Mouse (Mus musculus) liver, embryonic 18 days (tissue): ENCODE results near the gene Pskh1. TPM values are rescaled to one million over a fixed set of nuclear protein-coding genes. Genes with fewer than 3 reads are reported as not detected.

Source experiments
- polyA plus RNA-seq: library from polyadenylated mRNA; depleted of rRNA; stranded (reverse); fragments of >200 nt; gene quantifications from 2 replicates; pipeline ENCODE4 v1.2.3, GENCODE M21; 2012; rRNA removed

Gene Pskh1
- polyA plus RNA-seq, result 12.6 and 14.4 TPM in 2 replicates

DNA sequence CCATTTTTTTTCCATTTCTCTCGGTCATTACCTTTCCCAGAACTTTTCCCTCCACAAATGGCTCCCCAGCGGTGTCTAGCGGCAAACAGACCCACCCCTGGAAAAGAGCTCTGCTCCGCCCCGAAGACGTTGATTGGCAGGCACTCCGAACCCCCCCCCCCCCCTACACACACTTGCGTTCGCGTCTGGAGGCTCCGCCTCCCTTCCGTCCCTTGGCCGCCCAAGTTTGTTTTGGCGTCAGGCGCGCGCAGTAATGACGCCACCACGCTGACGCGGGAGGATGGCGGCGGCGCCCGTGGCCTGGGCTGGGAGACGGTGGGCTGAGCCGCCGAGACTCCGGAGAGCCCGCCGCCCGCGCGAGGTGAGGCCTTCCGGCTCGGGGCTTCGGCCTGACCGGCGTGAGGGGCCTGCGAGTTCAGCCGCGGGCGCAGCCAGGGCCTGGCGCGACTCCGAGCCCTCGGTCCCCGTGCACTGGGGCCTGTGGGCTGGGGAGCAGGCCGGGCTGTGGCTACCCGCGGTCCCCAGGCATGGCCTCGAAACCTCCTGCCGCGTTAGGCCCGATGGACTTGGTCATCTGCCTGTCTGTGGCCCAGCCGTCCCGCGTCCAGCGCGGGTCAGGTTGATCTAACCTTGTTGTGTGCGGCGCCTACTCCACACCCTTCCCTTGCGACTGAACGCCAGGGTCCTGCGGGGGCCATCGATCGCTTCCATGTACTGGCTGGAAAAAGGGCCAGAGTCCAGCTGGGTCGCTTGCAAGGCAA lies at the start of gene Pskh1:
Gene Pskh1, plus strand, starts transcription at position 262 of the 761 bp plus-strand sequence.

DNA sequence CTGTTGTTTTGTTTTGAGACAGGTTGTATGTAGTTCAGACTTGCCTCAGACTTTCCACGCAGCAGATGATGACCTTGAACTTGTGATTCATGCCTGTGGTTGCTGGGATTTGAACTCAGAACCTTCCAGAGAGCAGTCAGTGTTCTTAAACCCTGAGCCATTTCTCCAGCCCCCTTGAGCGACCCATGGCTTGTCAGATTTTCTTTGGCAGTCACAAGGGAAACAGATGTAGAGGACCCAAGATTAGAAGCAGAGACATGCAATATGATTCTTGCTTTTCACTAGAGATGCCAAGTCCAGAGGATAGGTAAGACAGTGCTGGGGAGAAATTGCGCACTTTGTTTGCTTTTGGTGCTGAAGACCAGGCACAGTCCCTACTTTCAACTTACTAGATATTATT lies 47.1 kb upstream of the Pskh1 start, which contains the start of gene Cenpt:
Gene Cenpt, minus strand, starts transcription at position 101 of the 400 bp plus-strand sequence.

DNA sequence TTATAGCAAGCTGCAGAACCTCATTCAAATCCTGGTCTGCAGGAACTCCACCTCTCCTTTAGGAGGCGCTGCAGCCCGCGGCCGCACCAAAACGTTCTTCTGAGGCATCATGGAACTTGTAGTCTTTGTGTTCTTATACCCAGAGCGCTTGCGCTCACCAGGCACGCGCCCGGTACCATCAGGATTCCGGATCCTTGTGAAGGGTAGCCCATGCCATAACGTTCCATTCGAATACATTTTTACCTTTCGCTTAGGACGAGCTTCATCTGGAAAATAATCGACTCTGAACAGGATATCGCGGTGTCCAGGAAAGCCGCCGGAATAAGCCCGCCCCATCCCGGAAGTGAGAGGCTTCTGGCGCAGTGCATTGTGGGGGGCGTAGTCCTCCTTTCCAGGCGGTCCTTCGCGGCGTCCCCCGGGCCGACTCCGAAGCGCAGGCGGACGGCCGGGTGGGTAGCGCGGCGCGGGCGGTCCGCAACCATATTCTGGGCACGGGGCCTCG lies 45.5 kb upstream of the Pskh1 start, which contains the start of gene Thap11:
Gene Thap11, plus strand, starts transcription at position 418 of the 502 bp plus-strand sequence.

DNA sequence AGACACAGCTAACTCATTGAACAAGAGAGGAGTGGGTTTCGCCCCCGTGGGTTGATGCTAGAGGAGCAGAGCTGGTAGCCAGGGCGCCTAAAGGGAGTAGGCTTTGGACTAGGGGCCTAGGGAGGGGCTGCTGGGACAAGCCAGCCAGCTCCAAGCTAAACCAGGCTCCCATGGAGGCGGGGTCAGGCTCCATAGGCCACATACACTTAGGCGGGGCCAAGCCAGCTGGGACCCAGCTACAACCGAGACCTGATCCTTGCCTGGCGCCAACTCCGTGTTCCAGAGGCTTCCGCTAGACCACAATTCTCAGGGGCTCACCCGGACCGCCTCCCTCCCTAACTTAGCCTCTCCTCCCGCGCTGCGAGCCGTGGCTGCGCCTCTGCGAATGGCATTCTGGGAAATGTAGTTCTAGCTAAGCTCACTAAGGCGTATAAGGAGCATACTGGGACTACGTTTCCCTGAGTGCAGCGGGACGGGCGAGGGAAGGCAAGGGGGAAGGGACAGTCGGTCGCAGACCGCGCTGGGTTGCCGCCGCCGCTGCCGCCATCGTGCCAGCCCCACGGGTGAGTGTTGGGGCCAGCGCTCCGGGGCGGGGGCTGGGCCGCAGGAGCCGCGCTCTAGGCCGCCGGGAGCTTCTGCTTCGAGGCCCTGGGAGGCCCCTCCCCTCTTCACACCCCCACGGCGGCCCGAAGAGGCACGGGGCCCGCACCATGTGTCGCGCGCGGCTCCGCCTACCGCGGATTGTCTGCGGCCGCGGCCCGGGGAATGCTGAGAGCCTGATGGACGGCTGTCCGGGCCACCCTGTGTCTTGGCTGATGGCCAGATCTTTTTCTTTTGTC lies 39.9 kb upstream of the Pskh1 start, which contains the start of gene Nutf2:
Gene Nutf2, plus strand, starts transcription at position 438 of the 839 bp plus-strand sequence.

DNA sequence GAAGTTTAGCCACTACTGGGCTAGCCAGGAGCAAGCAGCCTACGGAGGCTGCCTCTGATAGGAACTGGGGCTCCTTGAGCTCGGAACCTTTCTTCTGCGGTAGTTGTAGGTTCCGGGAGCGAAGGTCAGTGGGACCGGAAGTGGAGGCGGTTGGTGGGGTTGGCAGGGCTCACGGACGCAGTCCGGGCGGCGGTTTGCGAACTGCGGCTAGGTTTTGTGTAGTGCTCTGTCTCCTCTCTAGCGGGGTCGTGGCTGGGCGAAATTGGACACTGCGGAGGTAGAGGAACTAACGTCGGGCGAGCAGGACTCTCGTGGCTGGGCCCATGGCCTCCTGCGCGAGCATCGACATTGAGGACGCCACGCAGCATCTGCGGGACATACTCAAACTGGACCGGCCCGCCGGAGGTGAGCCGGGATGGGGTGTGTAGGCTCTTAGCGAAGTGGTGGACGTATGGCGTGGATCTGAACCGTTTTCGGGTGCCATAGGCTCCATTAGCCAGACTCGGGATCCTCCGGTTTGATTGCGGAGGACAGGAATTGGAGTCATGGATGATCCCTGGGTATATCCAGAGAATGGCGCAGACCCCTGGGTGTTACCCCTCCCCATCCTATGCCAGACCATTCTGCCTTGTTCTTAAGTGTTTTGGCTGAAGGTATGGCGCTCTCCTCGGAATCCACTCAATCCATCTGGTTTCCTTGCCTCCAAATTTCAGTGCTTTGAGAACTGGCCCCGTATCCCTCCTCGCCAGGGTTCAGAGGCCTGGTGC lies 19.3 kb upstream of the Pskh1 start, which contains the start of gene Edc4:
Gene Edc4, plus strand, starts transcription at position 128 of the 767 bp plus-strand sequence.

DNA sequence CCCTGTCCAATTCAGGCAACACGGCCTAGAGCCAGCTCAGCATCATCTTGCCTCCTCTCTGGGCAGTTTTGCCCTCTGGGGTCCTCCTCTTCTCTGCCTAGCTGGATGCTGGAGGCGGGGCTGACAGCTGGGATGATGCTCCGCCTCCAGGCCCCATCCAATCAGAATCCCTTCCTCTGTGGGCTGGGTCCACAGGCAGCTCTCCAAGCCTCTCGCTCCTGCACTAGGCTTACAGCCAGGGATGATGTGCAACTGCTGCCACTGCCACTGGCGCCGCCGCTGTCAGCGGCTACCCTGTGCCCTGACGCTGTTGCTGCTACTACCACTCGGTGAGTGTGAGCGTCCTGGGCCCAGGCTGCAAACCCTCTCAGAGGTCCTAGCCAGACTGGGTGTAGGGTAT lies 6.9 kb upstream of the Pskh1 start, which contains the start of gene Nrn1l:
Gene Nrn1l, plus strand, starts transcription at position 229 of the 400 bp plus-strand sequence.

GRCm38 (mm10) chr8:105933762-105934161 lies 33.5 kb downstream of the Pskh1 start, which contains the start of gene Ctrl:
Gene Ctrl, minus strand, starts transcription at chr8:105933862.

GRCm38 (mm10) chr8:105938306-105938669 lies 38.0 kb downstream of the Pskh1 start, which contains the start of gene Psmb10:
Gene Psmb10, minus strand, starts transcription at chr8:105938444.

DNA sequence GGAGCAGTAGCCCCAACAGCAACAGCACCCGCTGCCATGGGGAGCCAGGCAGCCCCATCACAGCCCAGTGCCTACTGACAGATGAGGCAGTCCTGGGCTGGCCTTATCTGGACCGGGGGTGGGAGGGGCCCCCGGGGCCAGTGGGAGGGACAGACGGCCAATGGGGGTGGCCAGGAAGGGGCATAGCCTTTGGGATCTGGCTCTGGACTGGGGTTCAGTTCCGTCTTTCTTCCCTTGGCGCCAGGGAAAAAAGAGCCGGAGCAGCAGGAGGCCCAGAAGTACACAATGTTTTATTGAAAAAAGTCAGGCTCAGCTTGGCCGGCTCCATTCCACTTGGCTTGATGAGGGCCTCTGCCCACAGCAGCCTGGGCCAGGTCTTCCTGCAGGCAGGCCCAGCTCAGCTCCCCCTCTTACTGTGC lies 43.1 kb downstream of the Pskh1 start, which contains the start of gene Lcat:
Gene Lcat, minus strand, starts transcription at position 62 of the 419 bp plus-strand sequence.

GRCm38 (mm10) chr8:105965905-105966341 lies 65.7 kb downstream of the Pskh1 start, which contains the start of gene Slc12a4:
Gene Slc12a4, minus strand, starts transcription at chr8:105966097.

GRCm38 (mm10) chr8:105979325-105979724 lies 79.1 kb downstream of the Pskh1 start, which contains the start of gene Dpep3:
Gene Dpep3, minus strand, starts transcription at chr8:105979429.

Other genes with a start within 250 kb of the Pskh1 start
- gene Carmil2, start 214.2 kb upstream of the Pskh1 start, polyA plus RNA-seq, result 1.8 TPM in 2 replicates
- gene Acd, start 199.3 kb upstream of the Pskh1 start, polyA plus RNA-seq, result 8.9 and 10.0 TPM in 2 replicates
- gene Pard6a, start 199.3 kb upstream of the Pskh1 start, polyA plus RNA-seq, result 4.9 and 5.3 TPM in 2 replicates
- gene 4933405L10Rik, start 192.8 kb upstream of the Pskh1 start, polyA plus RNA-seq, result not detected in 2 replicates
- 4.3 and 5.1 TPM in 2 replicates for gene Enkd1, start 192.2 kb upstream of the Pskh1 start, polyA plus RNA-seq
- gene Gfod2, start 141.8 kb upstream of the Pskh1 start, polyA plus RNA-seq, result 1.3 and 1.4 TPM in 2 replicates
- 35.8 and 39.9 TPM in 2 replicates for gene Ranbp10, start 73.1 kb upstream of the Pskh1 start, polyA plus RNA-seq
- gene Tsnaxip1, start 72.7 kb upstream of the Pskh1 start, polyA plus RNA-seq, result 0.05 and 0.08 TPM in 2 replicates
- gene Cenpt, start 47.2 kb upstream of the Pskh1 start, polyA plus RNA-seq, result 13.7 and 15.3 TPM in 2 replicates
- 20.3 TPM in 2 replicates for gene Thap11, start 45.3 kb upstream of the Pskh1 start, polyA plus RNA-seq
- 59.4 and 65.4 TPM in 2 replicates for gene Nutf2, start 39.9 kb upstream of the Pskh1 start, polyA plus RNA-seq
- gene Edc4, start 19.6 kb upstream of the Pskh1 start, polyA plus RNA-seq, result 13.5 and 15.0 TPM in 2 replicates
- 0.24 and 0.31 TPM in 2 replicates for gene Nrn1l, start 6.9 kb upstream of the Pskh1 start, polyA plus RNA-seq
- 0.66 and 1.1 TPM in 2 replicates for gene Ctrl, start 33.4 kb downstream of the Pskh1 start, polyA plus RNA-seq
- 49.3 and 54.3 TPM in 2 replicates for gene Psmb10, start 38.0 kb downstream of the Pskh1 start, polyA plus RNA-seq
- 212 and 219 TPM in 2 replicates for gene Lcat, start 42.9 kb downstream of the Pskh1 start, polyA plus RNA-seq
- 9.7 and 12.2 TPM in 2 replicates for gene Slc12a4, start 65.7 kb downstream of the Pskh1 start, polyA plus RNA-seq
- gene Dpep3, start 79.0 kb downstream of the Pskh1 start, polyA plus RNA-seq, result not detected in 2 replicates
- gene Dus2, start 90.9 kb downstream of the Pskh1 start, polyA plus RNA-seq, result 6.8 and 7.1 TPM in 2 replicates
- not detected in 2 replicates for gene Dpep2nb, start 105.5 kb downstream of the Pskh1 start, polyA plus RNA-seq
- gene Ddx28, start 111.4 kb downstream of the Pskh1 start, polyA plus RNA-seq, result 7.3 and 7.7 TPM in 2 replicates
- 7.9 and 8.0 TPM in 2 replicates for gene Nfatc3, start 158.4 kb downstream of the Pskh1 start, polyA plus RNA-seq
- 28.1 and 31.0 TPM in 2 replicates for gene Esrp2, start 236.5 kb downstream of the Pskh1 start, polyA plus RNA-seq
- 4.6 TPM in 2 replicates for gene Pla2g15, start 250.0 kb downstream of the Pskh1 start, polyA plus RNA-seq